Mouse (Mus musculus) cerebellum, adult 2 months (tissue): ENCODE data around the gene Vmn2r87. TPM values are rescaled to one million over a fixed set of nuclear protein-coding genes. Genes with fewer than 3 reads are reported as not detected.

Source experiments
- polyA plus RNA-seq: library from polyadenylated mRNA; depleted of rRNA; stranded (reverse); fragments of >200 nt; gene quantifications from 2 replicates; pipeline ENCODE4 v1.2.3, GENCODE M21; 2012; rRNA removed

The Vmn2r87 gene
- polyA plus RNA-seq, 1 experiment = 0.56 TPM

Other genes with a start within 250 kb of the Vmn2r87 start
- gene Neurod4, start 217.2 kb downstream of the Vmn2r87 start, polyA plus RNA-seq = 0.30 and 0.38 TPM in 2 replicates
- 0.06 and 0.11 TPM in 2 replicates for gene Tespa1, start 174.5 kb downstream of the Vmn2r87 start, polyA plus RNA-seq
- gene Vmn2r84, start 103.1 kb downstream of the Vmn2r87 start, polyA plus RNA-seq = 0.16 and 0.23 TPM in 2 replicates
- 0.13 and 0.20 TPM in 2 replicates for gene Vmn2r85, start 67.7 kb downstream of the Vmn2r87 start, polyA plus RNA-seq
- 0.11 and 0.13 TPM in 2 replicates for gene Vmn2r86, start 41.3 kb downstream of the Vmn2r87 start, polyA plus RNA-seq